Comparison of ENCODE assay signal across 10 mouse cellular contexts in genomic region chr15:10661961-10662606, GRCm38 (mm10). TPM values are rescaled to one million over a fixed set of nuclear protein-coding genes. Genes with fewer than 3 reads are reported as not detected.
DNase-seq lines count a peak whose midpoint lies in the region; ATAC-seq and TF ChIP-seq lines count a peak whose summit lies in the region.
"Had no signal": no experiment of that assay in that cellular context is flagged by ENCODE, and none has a peak within 500 bp of the region (broad histone marks: within the 10 kb centered on the region; RNA-seq: fewer than 3 reads in every experiment).

No protein-coding gene starts in this region.

- H3K4me2 ChIP-seq in heart, embryonic 13.5 days, result no peak overlapping the region
- H3K4me2 ChIP-seq: neural tube, embryonic 12.5 days had no signal

- H3K9me3 ChIP-seq in heart, embryonic 13.5 days, result no peaks in the 10 kb centered on the region
- H3K9me3 ChIP-seq: neural tube, embryonic 12.5 days had no signal

- no peak overlapping the region for H3K4me3 ChIP-seq in heart, embryonic 13.5 days
- no peak overlapping the region for H3K4me3 ChIP-seq in heart, adult 2 months
- H3K4me3 ChIP-seq: neural tube, embryonic 12.5 days had no signal

- TF ChIP-seq POLR2A in heart, adult 2 months (IDR thresholded peaks at IDR 0.05; ENCODE audit: insufficient read depth, low read depth, low read length), result no peak

- H3K9ac ChIP-seq in heart, embryonic 13.5 days, result no peak overlapping the region
- no peak overlapping the region for H3K9ac ChIP-seq in heart, adult 2 months (ENCODE audit: low read depth, low read length)
- H3K9ac ChIP-seq: neural tube, embryonic 12.5 days had no signal

- H3K36me3 ChIP-seq in heart, embryonic 13.5 days, result no peaks in the 10 kb centered on the region
- H3K36me3 ChIP-seq in heart, adult 2 months (ENCODE audit: control insufficient read depth, insufficient read depth, low read length), result no peaks in the 10 kb centered on the region

- H3K27me3 ChIP-seq in heart, embryonic 13.5 days (replicated peaks), result peaks cover 39% of the 10 kb centered on the region
- H3K27me3 ChIP-seq in heart, adult 2 months (ENCODE audit: control insufficient read depth, insufficient read depth, low read length), result no peaks in the 10 kb centered on the region
- H3K27me3 ChIP-seq: neural tube, embryonic 12.5 days had no signal

- H3K27ac ChIP-seq in heart, embryonic 13.5 days (replicated peaks), result peak overlapping the region; percentile 42
- H3K27ac ChIP-seq in heart, adult 2 months, result no peak overlapping the region
- H3K27ac ChIP-seq: neural tube, embryonic 12.5 days had no signal

- DNase-seq in heart, adult 2 months, result no peak
- DNase-seq in spleen, postnatal 36 days (ENCODE audit: low spot score in 2 of 2), result peak; percentile 35 to 40
- DNase-seq in spleen, postnatal 10 days (ENCODE audit: low spot score in 2 of 2), result no peak
- DNase-seq in induced T-regulatory cell, adult 2 months (ENCODE audit: low read depth), result peak; percentile 15
- peak; percentile 19 for DNase-seq in thymus, postnatal 4 days
- DNase-seq in adrenal gland, postnatal 36 days, result no peak
- DNase-seq in gastrocnemius, postnatal 10 days, result no peak
- DNase-seq: gastrocnemius, postnatal 36 days had no signal

- no peak for TF ChIP-seq CTCF in heart, adult 2 months (IDR thresholded peaks at IDR 0.05)

- H3K79me2 ChIP-seq in heart, adult 2 months (replicated peaks; ENCODE audit: control insufficient read depth, insufficient read depth, low read length), result no peaks in the 10 kb centered on the region

- TF ChIP-seq EP300 in heart, adult 2 months (IDR thresholded peaks at IDR 0.05; ENCODE audit: insufficient read depth, low read depth, low read length), result no peak

- intact Hi-C loops in heart, adult 2 months (cut with DNase I), result no loop called here

- peaks cover 42% of the 10 kb centered on the region for H3K4me1 ChIP-seq in heart, embryonic 13.5 days
- H3K4me1 ChIP-seq in heart, adult 2 months (ENCODE audit: control insufficient read depth, insufficient read depth, low read length), result peaks cover 3% of the 10 kb centered on the region; the same call in 1 of the 2 replicates

- ATAC-seq in heart, embryonic 13.5 days (ENCODE audit: extremely low read depth, insufficient number of reproducible peaks, low FRiP score, low TSS enrichment), result no peak

- 18% methylated on average over 3 of the region's 3 CpGs for WGBS in heart, embryonic 13.5 days
- 22% methylated on average over 3 of the region's 3 CpGs for WGBS in heart, adult 2 months

RNA-seq across cellular contexts. Expression of gene Rai14, which starts 52.3 kb away (rescaled TPM):
- polyA plus RNA-seq in heart, embryonic 13.5 days (2015; fragmentation: Nextera tagmentation; extraction: Ambion mirVana), result 15.3 and 17.1 TPM in 2 replicates
- total RNA-seq in heart, adult 2 months (2021), result 1 to 10 TPM; 3.7 to 4.3 TPM
- polyA plus RNA-seq in heart, adult 2 months (2012; rRNA removed), result 1.1 and 1.5 TPM in 2 replicates
- total RNA-seq in adrenal gland, postnatal 36 days (2021), result 10 to 100 TPM; 25.9 to 32.3 TPM
- 10 to 100 TPM in 1 of 2 experiments, 1 to 10 TPM in 1; 8.2 to 12.8 TPM for total RNA-seq in gastrocnemius, postnatal 10 days (2021)

Comparison
In these comparisons a context has a peak if more than half of its experiments do, and no peak if none do; other contexts are left out.
1. DNase-seq: peak in spleen, postnatal 36 days (2 of 2), induced T-regulatory cell, adult 2 months (single experiment) and thymus, postnatal 4 days (single experiment); none in heart, adult 2 months (0 of 2), spleen, postnatal 10 days (0 of 2), adrenal gland, postnatal 36 days (0 of 2) and gastrocnemius, postnatal 10 days (single experiment).